Mouse (Mus musculus) kidney, embryonic 16.5 days (tissue): Measurements from ENCODE around the gene Dph6. TPM values are rescaled to one million over a fixed set of nuclear protein-coding genes. Genes with fewer than 3 reads are reported as not detected.
A peak's percentile ranks its signal among the peaks of the same experiment; 100 is the strongest.

Experiments
- ATAC-seq: fragments of 200-750 bp; cut with Nextera tagmentation; 2 replicates; pipeline ENCODE4 v1.8.0; 2017; ENCODE audit warnings: moderate TSS enrichment; ENCODE audit not compliant: low FRiP score, low TSS enrichment
- H3K27ac ChIP-seq: fragments of 300-500 bp; sonication (generic); 2 replicates; pipeline ENCODE4 v1.5.1; 2014; ENCODE audit warnings: low read length
- H3K27me3 ChIP-seq: fragments of 300-500 bp; sonication (generic); 2 replicates; pipeline ENCODE4 v1.6.1; 2014; ENCODE audit warnings: low read length, control low read depth, mixed read lengths; ENCODE audit not compliant: insufficient read depth
- H3K36me3 ChIP-seq: fragments of 300-500 bp; sonication (generic); 2 replicates; pipeline ENCODE4 v1.6.1; 2014; ENCODE audit warnings: low read length, control low read depth, mixed read lengths; ENCODE audit not compliant: insufficient read depth
- H3K4me1 ChIP-seq: fragments of 300-500 bp; sonication (generic); 2 replicates; pipeline ENCODE4 v1.6.1; 2014; ENCODE audit warnings: low read length, control low read depth, mixed read lengths; ENCODE audit not compliant: insufficient read depth
- H3K4me2 ChIP-seq: fragments of 300-500 bp; sonication (generic); replicated peaks from 2 replicates; pipeline ENCODE4 v1.6.1; 2014; ENCODE audit warnings: low read depth, low read length
- H3K4me3 ChIP-seq: fragments of 300-500 bp; sonication (generic); 2 replicates; pipeline ENCODE4 v1.5.1; 2014; ENCODE audit warnings: mild to moderate bottlenecking, low read length
- H3K9ac ChIP-seq: fragments of 300-500 bp; sonication (generic); replicated peaks from 2 replicates; pipeline ENCODE4 v1.6.1; 2014; ENCODE audit warnings: low read length
- H3K9me3 ChIP-seq: fragments of 300-500 bp; sonication (generic); 2 replicates; pipeline ENCODE4 v1.6.1; 2016; ENCODE audit warnings: low read length, control low read depth
- WGBS: fragments of 180-500 bp; shearing (Covaris S2); extraction: QIAGEN DNeasy Blood & Tissue Kit; methylation state at CpG from one replicate; pipeline ENCODE4 v1.1.7; 2014; 5-methylcytosine and 5-hydroxymethylcytosine counted together
- polyA plus RNA-seq: library from polyadenylated mRNA; unstranded; fragments of >200 nt; fragmentation: Nextera tagmentation; extraction: Ambion mirVana; gene quantifications from 2 replicates; pipeline ENCODE4 v1.2.1, GENCODE M21; 2015

Gene Dph6
- 27.3 and 30.3 TPM in 2 replicates for polyA plus RNA-seq

GRCm38 (mm10) chr2:114654365-114655239 is at the start of gene Dph6:
Dph6 (minus strand) TSS chr2:114654964.
- Histone ChIP-seq H3K27me3 (no peaks in the 10 kb centered on the region), H3K27ac (peak within 1 kb of the TSS; percentile 95), H3K4me1 (peaks cover 10% of the 10 kb centered on the region), H3K36me3 (no peaks in the 10 kb centered on the region), H3K9ac (peak within 1 kb of the TSS; percentile 77), H3K9me3 (no peaks in the 10 kb centered on the region), H3K4me3 (peak within 1 kb of the TSS; percentile 64), H3K4me2 (peak within 1 kb of the TSS; percentile 62)
- peak; percentile 98 for ATAC-seq
- under 1% methylated on average over 45 of the region's 45 CpGs for WGBS

- Histone ChIP-seq H3K4me2 (no peak overlapping the region), H3K27me3 (no peaks in the 10 kb centered on the region), H3K9ac (no peak overlapping the region), H3K4me3 (no peak overlapping the region), H3K36me3 (no peaks in the 10 kb centered on the region), H3K4me1 (no peaks in the 10 kb centered on the region), H3K9me3 (no peaks in the 10 kb centered on the region), H3K27ac (no peak overlapping the region)
- WGBS: 80% methylated on average over 2 of the region's 2 CpGs
- ATAC-seq: no peak
Observed at GRCm38 (mm10) chr2:114700966-114701685, 46.4 kb upstream of the Dph6 start.

GRCm38 (mm10) chr2:114691607-114692006 is 36.8 kb upstream of the Dph6 start:
- Histone ChIP-seq H3K9ac (no peak overlapping the region), H3K4me2 (no peak overlapping the region), H3K36me3 (no peaks in the 10 kb centered on the region), H3K27me3 (no peaks in the 10 kb centered on the region), H3K9me3 (no peaks in the 10 kb centered on the region), H3K4me1 (no peaks in the 10 kb centered on the region), H3K4me3 (no peak overlapping the region), H3K27ac (no peak overlapping the region)
- WGBS: 73% methylated on average over 2 of the region's 2 CpGs
- ATAC-seq: no peak

- Histone ChIP-seq H3K4me3 (no peak overlapping the region), H3K9me3 (no peaks in the 10 kb centered on the region), H3K4me1 (no peaks in the 10 kb centered on the region), H3K4me2 (no peak overlapping the region), H3K27ac (no peak overlapping the region), H3K27me3 (no peaks in the 10 kb centered on the region), H3K9ac (no peak overlapping the region), H3K36me3 (no peaks in the 10 kb centered on the region)
- 82% methylated on average over 1 of the region's 1 CpGs for WGBS
- no peak for ATAC-seq
Observed at GRCm38 (mm10) chr2:114687483-114687882, 32.7 kb upstream of the Dph6 start.

- ATAC-seq: no peak
- Histone ChIP-seq H3K27me3 (no peaks in the 10 kb centered on the region), H3K36me3 (no peaks in the 10 kb centered on the region), H3K9ac (no peak overlapping the region), H3K4me3 (no peak overlapping the region), H3K4me2 (no peak overlapping the region), H3K9me3 (no peaks in the 10 kb centered on the region), H3K4me1 (no peaks in the 10 kb centered on the region), H3K27ac (no peak overlapping the region)
- 96% methylated on average over 4 of the region's 4 CpGs for WGBS
Observed at GRCm38 (mm10) chr2:114687081-114687480, 32.3 kb upstream of the Dph6 start.

GRCm38 (mm10) chr2:114673831-114674230 is 19.1 kb upstream of the Dph6 start:
- Histone ChIP-seq H3K27ac (no peak overlapping the region), H3K27me3 (no peaks in the 10 kb centered on the region), H3K4me2 (no peak overlapping the region), H3K4me1 (no peaks in the 10 kb centered on the region), H3K9ac (no peak overlapping the region), H3K36me3 (no peaks in the 10 kb centered on the region), H3K9me3 (no peaks in the 10 kb centered on the region), H3K4me3 (no peak overlapping the region)
- WGBS: 61% methylated on average over 1 of the region's 1 CpGs
- ATAC-seq: no peak

- no peak overlapping the region for H3K27ac ChIP-seq
- WGBS: 66% methylated on average over 3 of the region's 3 CpGs
- no peaks in the 10 kb centered on the region for H3K9me3 ChIP-seq
- H3K4me3 ChIP-seq: no peak overlapping the region
- H3K27me3 ChIP-seq: no peaks in the 10 kb centered on the region
- no peak overlapping the region for H3K9ac ChIP-seq
- ATAC-seq: no peak
- no peak overlapping the region for H3K4me2 ChIP-seq
- no peaks in the 10 kb centered on the region for H3K4me1 ChIP-seq
- H3K36me3 ChIP-seq: no peaks in the 10 kb centered on the region
Observed at GRCm38 (mm10) chr2:114670983-114671382, 16.2 kb upstream of the Dph6 start.

- H3K27ac ChIP-seq: no peak overlapping the region
- peaks cover 5% of the 10 kb centered on the region; the same call in 1 of the 2 replicates for H3K4me1 ChIP-seq
- H3K4me3 ChIP-seq: no peak overlapping the region
- H3K4me2 ChIP-seq: no peak overlapping the region
- no peak for ATAC-seq
- no peaks in the 10 kb centered on the region for H3K9me3 ChIP-seq
- 86% methylated on average over 2 of the region's 2 CpGs for WGBS
- no peak overlapping the region for H3K9ac ChIP-seq
- no peaks in the 10 kb centered on the region for H3K27me3 ChIP-seq
- H3K36me3 ChIP-seq: no peaks in the 10 kb centered on the region
Observed at GRCm38 (mm10) chr2:114658954-114659353, 4.2 kb upstream of the Dph6 start.

GRCm38 (mm10) chr2:114646240-114646639 is 8.5 kb downstream of the Dph6 start:
- Histone ChIP-seq H3K9me3 (no peaks in the 10 kb centered on the region), H3K9ac (no peak overlapping the region), H3K4me2 (no peak overlapping the region), H3K4me3 (no peak overlapping the region), H3K27ac (no peak overlapping the region), H3K27me3 (no peaks in the 10 kb centered on the region), H3K4me1 (no peaks in the 10 kb centered on the region), H3K36me3 (0 out of 2 replicates have a peak, but pooled peaks cover 3% of the 10 kb centered on the region)
- WGBS: 67% methylated on average over 5 of the region's 5 CpGs
- ATAC-seq: no peak

- WGBS: 93% methylated on average over 2 of the region's 2 CpGs
Observed at GRCm38 (mm10) chr2:114643832-114644231, 10.9 kb downstream of the Dph6 start.

More at GRCm38 (mm10) chr2:114643832-114644231, 10.9 kb downstream of the Dph6 start:
- no peak overlapping the region for H3K27ac ChIP-seq
- no peaks in the 10 kb centered on the region for H3K9me3 ChIP-seq
- 0 out of 2 replicates have a peak, but pooled peaks cover 3% of the 10 kb centered on the region for H3K36me3 ChIP-seq
- H3K9ac ChIP-seq: no peak overlapping the region
- no peaks in the 10 kb centered on the region for H3K4me1 ChIP-seq
- no peak overlapping the region for H3K4me2 ChIP-seq
- no peak for ATAC-seq
- no peaks in the 10 kb centered on the region for H3K27me3 ChIP-seq
- H3K4me3 ChIP-seq: no peak overlapping the region
